26 mouse cellular contexts compared by ENCODE assay signal in genomic region chr3:36498224-36498623, GRCm38 (mm10). TPM values are rescaled to one million over a fixed set of nuclear protein-coding genes. Genes with fewer than 3 reads are reported as not detected.
DNase-seq lines count a peak whose midpoint lies in the region; TF ChIP-seq lines count a peak whose summit lies in the region.
"Had no signal": no experiment of that assay in that cellular context is flagged by ENCODE, and none has a peak within 500 bp of the region (broad histone marks: within the 10 kb centered on the region; RNA-seq: fewer than 3 reads in every experiment).

No protein-coding gene starts in this region.

- H3K4me3 ChIP-seq in heart, embryonic 10.5 days, result no peak overlapping the region
- H3K4me3 ChIP-seq in CH12.LX (replicated peaks in 1 of 3; ENCODE audit: low read depth in 2 of 3, low read length in 2 of 3, poor library complexity in 1 of 3) (no peak overlapping the region), MEL (ENCODE audit: control insufficient read depth in 1 of 2, insufficient read depth in 1 of 2, low read depth in 2 of 2, low read length in 2 of 2) (no peak overlapping the region)
- H3K4me3 ChIP-seq: embryonic facial prominence, embryonic 10.5 days; embryonic facial prominence, embryonic 12.5 days; forebrain, embryonic 13.5 days; forebrain, embryonic 15.5 days had no signal

- H3K9me3 ChIP-seq in heart, embryonic 10.5 days, result no peaks in the 10 kb centered on the region
- H3K9me3 ChIP-seq in CH12.LX (replicated peaks; ENCODE audit: low read length), result no peaks in the 10 kb centered on the region
- no peaks in the 10 kb centered on the region for H3K9me3 ChIP-seq in MEL (replicated peaks; ENCODE audit: insufficient read depth, low read length)
- H3K9me3 ChIP-seq: embryonic facial prominence, embryonic 10.5 days; embryonic facial prominence, embryonic 12.5 days; forebrain, embryonic 13.5 days; forebrain, embryonic 15.5 days; G1E had no signal

- no peaks in the 10 kb centered on the region for H3K4me1 ChIP-seq in heart, embryonic 10.5 days
- H3K4me1 ChIP-seq in CH12.LX (ENCODE audit: control insufficient read depth in 1 of 2, insufficient read depth in 2 of 2) (peaks cover 0 to 18% of the 10 kb centered on the region in 2 experiments; a peak in 2 of 4 replicates), MEL (ENCODE audit: control insufficient read depth in 1 of 2, insufficient read depth in 2 of 2, low read length in 2 of 2) (peaks cover 5 to 10% of the 10 kb centered on the region in 2 experiments)
- H3K4me1 ChIP-seq: embryonic facial prominence, embryonic 12.5 days had no signal

- no peak for TF ChIP-seq CTCF in CH12.LX (conservative IDR thresholded peaks at IDR 0.05 in 1 of 2, IDR thresholded peaks at IDR 0.05 in 1 of 2; ENCODE audit: low read depth in 2 of 2, low read length in 2 of 2)
- TF ChIP-seq CTCF in MEL (IDR thresholded peaks at IDR 0.05 in 2 of 3, conservative IDR thresholded peaks at IDR 0.05 in 1 of 3; ENCODE audit: control insufficient read depth in 1 of 3, insufficient read depth in 1 of 3, low read depth in 2 of 3, low read length in 3 of 3, poor library complexity in 1 of 3, severe bottlenecking in 1 of 3), result no peak

- H3K9ac ChIP-seq in CH12.LX (ENCODE audit: insufficient read depth, low read depth) (no peak overlapping the region), MEL (ENCODE audit: control insufficient read depth, low read depth, low read length, poor library complexity, severe bottlenecking) (no peak overlapping the region)
- H3K9ac ChIP-seq: embryonic facial prominence, embryonic 12.5 days; forebrain, embryonic 13.5 days; forebrain, embryonic 15.5 days; forebrain, postnatal 0 days had no signal

- TF ChIP-seq RAD21 in CH12.LX (IDR thresholded peaks at IDR 0.05; ENCODE audit: low read depth, low read length) (no peak), MEL (IDR thresholded peaks at IDR 0.05; ENCODE audit: low read depth, low read length) (no peak)

- H3K27ac ChIP-seq in heart, embryonic 10.5 days, result no peak overlapping the region
- H3K27ac ChIP-seq in CH12.LX (ENCODE audit: insufficient read depth, low read depth) (no peak overlapping the region), MEL (ENCODE audit: control insufficient read depth, low read depth, low read length) (no peak overlapping the region)
- H3K27ac ChIP-seq: embryonic facial prominence, embryonic 10.5 days; embryonic facial prominence, embryonic 12.5 days; forebrain, embryonic 13.5 days; forebrain, embryonic 15.5 days had no signal

- no peaks in the 10 kb centered on the region for H3K36me3 ChIP-seq in heart, embryonic 10.5 days
- no peaks in the 10 kb centered on the region for H3K36me3 ChIP-seq in CH12.LX (replicated peaks in 1 of 2; ENCODE audit: control insufficient read depth in 1 of 2, insufficient read depth in 1 of 2, low read length in 1 of 2)
- H3K36me3 ChIP-seq in MEL (ENCODE audit: control insufficient read depth in 1 of 2, insufficient read depth in 2 of 2, low read length in 2 of 2), result peaks cover 0 to 7% of the 10 kb centered on the region in 2 experiments; a peak in 2 of 4 replicates
- H3K36me3 ChIP-seq: embryonic facial prominence, embryonic 10.5 days; embryonic facial prominence, embryonic 12.5 days; forebrain, embryonic 15.5 days; G1E had no signal

- TF ChIP-seq EP300 in CH12.LX (IDR thresholded peaks at IDR 0.05; ENCODE audit: low read length), result no peak
- no peak for TF ChIP-seq EP300 in MEL (IDR thresholded peaks at IDR 0.05; ENCODE audit: low read depth in 1 of 2, low read length in 2 of 2)

- in situ Hi-C loops in CH12.LX (cut with MboI; ENCODE audit: low pct_ligation_motif_present, low pct_unique_long_range_greater_than_20kb, low sequenced_read_pairs), result loop anchor here (10.0 kb wide), 1 partner anchor 53 kb away; no protein-coding TSS in a partner anchor

- no peaks in the 10 kb centered on the region for H3K27me3 ChIP-seq in heart, embryonic 10.5 days (ENCODE audit: insufficient read depth, poor library complexity, severe bottlenecking)
- no peaks in the 10 kb centered on the region for H3K27me3 ChIP-seq in CH12.LX (replicated peaks)
- H3K27me3 ChIP-seq in MEL (ENCODE audit: control insufficient read depth in 1 of 2, insufficient read depth in 2 of 2, low read length in 2 of 2), result no peaks in the 10 kb centered on the region; a peak in 1 of 4 replicates
- H3K27me3 ChIP-seq: embryonic facial prominence, embryonic 12.5 days; forebrain, embryonic 15.5 days had no signal

- H3K79me2 ChIP-seq in CH12.LX (replicated peaks; ENCODE audit: control insufficient read depth, extremely low read depth, insufficient read depth, poor library complexity, severe bottlenecking), result no peaks in the 10 kb centered on the region
- no peaks in the 10 kb centered on the region for H3K79me2 ChIP-seq in MEL (ENCODE audit: control insufficient read depth, insufficient read depth, low read length, poor library complexity)

- TF ChIP-seq POLR2A in CH12.LX (IDR thresholded peaks at IDR 0.05; ENCODE audit: low read depth, low read length), result no peak
- no peak for TF ChIP-seq POLR2A in MEL (IDR thresholded peaks at IDR 0.05; ENCODE audit: control insufficient read depth in 1 of 2, insufficient read depth in 1 of 2, low read depth in 1 of 2, low read length in 2 of 2, poor library complexity in 1 of 2)

- 86% methylated on average over 6 of the region's 6 CpGs for WGBS in heart, embryonic 10.5 days

- DNase-seq in heart, adult 11 months, result peak; percentile 40
- no peak for DNase-seq in heart, embryonic 10.5 days (ENCODE audit: low spot score)
- DNase-seq in CH12.LX (ENCODE audit: extremely low read depth) (no peak), MEL (ENCODE audit: low read depth, low spot score) (no peak)
- DNase-seq in left cerebral cortex, adult 9 months (ENCODE audit: low spot score in 2 of 2), result no peak
- no peak for DNase-seq in lung, postnatal 25 days (ENCODE audit: low spot score)
- DNase-seq: adrenal gland, adult 8-10 months; adrenal gland, postnatal 14 days; adrenal gland, postnatal 36 days; B cell, adult 2 months; cerebellum, adult 18-20 months; cerebellum, adult 8-10 months; cerebellum, adult 9-11 months; cerebellum, postnatal 14 days; cerebellum, postnatal 36 days; forebrain, postnatal 0 days had no signal

- no peak overlapping the region for H3K4me2 ChIP-seq in CH12.LX (ENCODE audit: insufficient read depth, low read depth, poor library complexity, severe bottlenecking)
- H3K4me2 ChIP-seq: embryonic facial prominence, embryonic 12.5 days; forebrain, embryonic 13.5 days; forebrain, embryonic 15.5 days had no signal

- dilution Hi-C loops in CH12.LX (cut with MboI; ENCODE audit: extremely low pct_ligation_motif_present, extremely low pct_unique_long_range_greater_than_20kb, low sequenced_read_pairs), result no loop called here

TF ChIP-seq in CH12.LX, 34 proteins besides CTCF, POLR2A, EP300 and RAD21:
- TF ChIP-seq BHLHE40 (IDR thresholded peaks at IDR 0.05; ENCODE audit: low read depth, low read length), result no peak
- TF ChIP-seq MAFK (IDR thresholded peaks at IDR 0.05; ENCODE audit: insufficient replicate concordance, low read length), result peak; percentile 90
- no peak for TF ChIP-seq USF2 (conservative IDR thresholded peaks at IDR 0.05; ENCODE audit: low read depth, low read length)
TF ChIP-seq in CH12.LX: peak in this region for 1.

TF ChIP-seq in MEL, 35 proteins besides CTCF, POLR2A, EP300 and RAD21:
- no peak for TF ChIP-seq SMC3 (IDR thresholded peaks at IDR 0.05; ENCODE audit: low read depth, low read length)
- no peak for TF ChIP-seq GABPA (IDR thresholded peaks at IDR 0.05; ENCODE audit: low read depth, low read length)
- no peak for TF ChIP-seq ZC3H11A (IDR thresholded peaks at IDR 0.05; ENCODE audit: low read depth, low read length)
- peak; percentile 8; the same call in 1 of the 2 replicates for TF ChIP-seq MAFK (IDR thresholded peaks at IDR 0.05; ENCODE audit: borderline replicate concordance, low read depth, low read length)
- TF ChIP-seq E2F4 (IDR thresholded peaks at IDR 0.05; ENCODE audit: borderline replicate concordance, low read depth, low read length), result no peak
- no peak for TF ChIP-seq MXI1 (IDR thresholded peaks at IDR 0.05; ENCODE audit: low read depth, low read length)
- TF ChIP-seq USF1 (IDR thresholded peaks at IDR 0.05; ENCODE audit: low read depth, low read length), result no peak
TF ChIP-seq in MEL: peak in this region for 1.

RNA-seq across cellular contexts. Expression of gene 1810062G17Rik, which starts 22.5 kb away (rescaled TPM):
- 0.90 and 0.93 TPM in 2 replicates for polyA plus RNA-seq in heart, embryonic 10.5 days (2016; fragmentation: Nextera tagmentation; extraction: Ambion mirVana)
- total RNA-seq in CH12.LX (2012; rRNA removed), result 3.1 and 3.3 TPM in 2 replicates
- total RNA-seq in CH12.LX (2014; rRNA removed), result 3.2 and 3.9 TPM in 2 replicates
- polyA plus RNA-seq in CH12.LX (2012; ENCODE audit: insufficient read length, low read depth), result 2.2 and 3.1 TPM in 2 replicates
- 1.0 and 1.5 TPM in 2 replicates for total RNA-seq in MEL (2012; rRNA removed)
- polyA plus RNA-seq in MEL (2012; ENCODE audit: insufficient read depth in 1 of 2, insufficient read length in 2 of 2, low read depth in 1 of 2, low replicate concordance in 2 of 2, missing spikeins in 1 of 2), result 1 to 10 TPM in 1 of 2 experiments, not detected in 1; 2.3 TPM
- total RNA-seq: common myeloid progenitor, adult 5-6 weeks; forebrain, postnatal 0 days had no signal
- polyA plus RNA-seq: forebrain, embryonic 15.5 days; G1E had no signal

RNA-seq across cellular contexts. Expression of gene Anxa5, which starts 22.5 kb away (rescaled TPM):
- polyA plus RNA-seq in heart, embryonic 10.5 days (2016; fragmentation: Nextera tagmentation; extraction: Ambion mirVana), result 293 and 360 TPM in 2 replicates
- total RNA-seq in CH12.LX (2012; rRNA removed) (38.4 and 43.4 TPM in 2 replicates), CH12.LX (2014; rRNA removed) (30.8 and 35.4 TPM in 2 replicates), MEL (2012; rRNA removed) (40.7 and 42.3 TPM in 2 replicates)
- polyA plus RNA-seq in CH12.LX (2012; ENCODE audit: insufficient read length, low read depth) (45.0 and 47.1 TPM in 2 replicates), MEL (2012; ENCODE audit: insufficient read depth in 1 of 2, insufficient read length in 2 of 2, low read depth in 1 of 2, low replicate concordance in 2 of 2, missing spikeins in 1 of 2) (100 to 1,000 TPM in 1 of 2 experiments, not detected in 1; 111 TPM)

RNA-seq across cellular contexts. Expression of gene Gm11549, which starts 23.4 kb away (rescaled TPM):
- polyA plus RNA-seq in heart, embryonic 10.5 days (2016; fragmentation: Nextera tagmentation; extraction: Ambion mirVana), result not detected in 2 replicates
- total RNA-seq in CH12.LX (2012; rRNA removed) (not detected in 2 replicates), CH12.LX (2014; rRNA removed) (not detected in 2 replicates), MEL (2012; rRNA removed) (not detected in 2 replicates)
- polyA plus RNA-seq in CH12.LX (2012; ENCODE audit: insufficient read length, low read depth) (not detected in 2 replicates), MEL (2012; ENCODE audit: insufficient read depth in 1 of 2, insufficient read length in 2 of 2, low read depth in 1 of 2, low replicate concordance in 2 of 2, missing spikeins in 1 of 2) (not detected)
- total RNA-seq: adrenal gland, adult 18-20 months; adrenal gland, adult 8-10 months; adrenal gland, postnatal 14 days; adrenal gland, postnatal 36 days; common myeloid progenitor, adult 5-6 weeks had no signal
- polyA plus RNA-seq: activated CD4-positive, CD25-positive, alpha-beta regulatory T cell, adult 4 months; CD4-positive, CD25-positive, alpha-beta regulatory T cell, adult 4 months; embryonic facial prominence, embryonic 10.5 days; G1E; Patski had no signal

RNA-seq across cellular contexts. Expression of gene Exosc9, which starts 54.2 kb away (rescaled TPM):
- polyA plus RNA-seq in heart, embryonic 10.5 days (2016; fragmentation: Nextera tagmentation; extraction: Ambion mirVana), result 65.2 and 77.8 TPM in 2 replicates
- total RNA-seq in CH12.LX (2012; rRNA removed) (60.6 and 77.4 TPM in 2 replicates), CH12.LX (2014; rRNA removed) (128 and 151 TPM in 2 replicates), MEL (2012; rRNA removed) (40.6 and 46.0 TPM in 2 replicates)
- polyA plus RNA-seq in CH12.LX (2012; ENCODE audit: insufficient read length, low read depth) (144 and 149 TPM in 2 replicates), MEL (2012; ENCODE audit: insufficient read depth in 1 of 2, insufficient read length in 2 of 2, low read depth in 1 of 2, low replicate concordance in 2 of 2, missing spikeins in 1 of 2) (10 to 100 TPM in 1 of 2 experiments, not detected in 1; 49.4 TPM)
